Mouse (Mus musculus) right cerebral cortex, adult 18-20 months (tissue): ENCODE measurements around the gene Mfsd8.
"Not testable (repeated sequence)": the region's sequence is repeated elsewhere in the genome, so short reads cannot be mapped to it uniquely, and the experiment has no call there.

ENCODE experiments used
- DNase-seq: peaks from one replicate; pipeline ENCODE4 v3.0.0; 2022; ENCODE audit warnings: mixed read lengths

The Mfsd8 gene

GRCm38 (mm10) chr3:40846473-40846956 lies at the start of gene Mfsd8:
Gene Mfsd8, minus strand, starts transcription at chr3:40846886.
- peak; percentile 97 for DNase-seq

- DNase-seq: peak; percentile 11
Observed at GRCm38 (mm10) chr3:40894336-40894735, 47.6 kb upstream of the Mfsd8 start.

- DNase-seq: peak; percentile 99
Observed at GRCm38 (mm10) chr3:40893816-40894258, 47.2 kb upstream of the Mfsd8 start.

GRCm38 (mm10) chr3:40853123-40853738 lies 6.5 kb upstream of the Mfsd8 start:
- not testable (repeated sequence) for DNase-seq

- DNase-seq: not testable (repeated sequence)
Observed at GRCm38 (mm10) chr3:40847936-40848335, 1.2 kb upstream of the Mfsd8 start.

- peak; percentile 47 for DNase-seq
Observed at GRCm38 (mm10) chr3:40847018-40847417, 332 bp upstream of the Mfsd8 start.

GRCm38 (mm10) chr3:40846957-40847017 lies 101 bp upstream of the Mfsd8 start, which contains the start of gene Abhd18:
Gene Abhd18, plus strand, starts transcription at chr3:40846970.
- not testable (repeated sequence) for DNase-seq

- peak; percentile 3 for DNase-seq
Observed at GRCm38 (mm10) chr3:40845521-40845920, 1.2 kb downstream of the Mfsd8 start.

- no peak for DNase-seq
Observed at GRCm38 (mm10) chr3:40813275-40813674, 33.4 kb downstream of the Mfsd8 start.

- no peak for DNase-seq
Observed at GRCm38 (mm10) chr3:40809894-40810293, 36.8 kb downstream of the Mfsd8 start.

- DNase-seq: no peak
Observed at GRCm38 (mm10) chr3:40808686-40809085, 38.0 kb downstream of the Mfsd8 start.

- no peak for DNase-seq
Observed at GRCm38 (mm10) chr3:40806871-40807270, 39.8 kb downstream of the Mfsd8 start.

- DNase-seq: peak; percentile 51
Observed at GRCm38 (mm10) chr3:40800373-40800823, 46.3 kb downstream of the Mfsd8 start.

GRCm38 (mm10) chr3:40799530-40800372 lies 46.9 kb downstream of the Mfsd8 start, which contains the start of gene Plk4:
Gene Plk4, plus strand, starts transcription at chr3:40800019.
- peak; percentile 96 for DNase-seq

- peak; percentile 30 for DNase-seq
Observed at GRCm38 (mm10) chr3:40798500-40798899, 48.2 kb downstream of the Mfsd8 start.

GRCm38 (mm10) chr3:40798054-40798453 lies 48.6 kb downstream of the Mfsd8 start:
- DNase-seq: no peak

- no peak for DNase-seq
Observed at GRCm38 (mm10) chr3:40793783-40794182, 52.9 kb downstream of the Mfsd8 start.
